16 mouse cellular contexts compared by ENCODE assay signal in genomic region chr1:30718578-30718977, GRCm38 (mm10).
A peak's percentile ranks its signal among the peaks of the same experiment; 100 is the strongest.
DNase-seq lines count a peak whose midpoint lies in the region; TF ChIP-seq lines count a peak whose summit lies in the region.
"Had no signal": no experiment of that assay in that cellular context is flagged by ENCODE, and none has a peak within 500 bp of the region (broad histone marks: within the 10 kb centered on the region; RNA-seq: fewer than 3 reads in every experiment).

No protein-coding gene starts in this region.

- WGBS in lung, adult 2 months, result 52% methylated on average over 5 of the region's 5 CpGs

- intact Hi-C loops in heart, postnatal 36 days (cut with DNase I), result no loop called here

- no peak for TF ChIP-seq POLR2A in lung, adult 2 months (IDR thresholded peaks at IDR 0.05; ENCODE audit: borderline replicate concordance, extremely low read depth, low read depth, low read length)

- no peak for TF ChIP-seq CTCF in lung, adult 2 months (IDR thresholded peaks at IDR 0.05; ENCODE audit: insufficient read depth, low read length)

- peaks cover 14% of the 10 kb centered on the region for H3K4me1 ChIP-seq in lung, adult 2 months (ENCODE audit: control insufficient read depth, insufficient read depth, low read length)
- H3K4me1 ChIP-seq: embryonic facial prominence, embryonic 13.5 days; heart, embryonic 15.5 days; hindbrain, embryonic 15.5 days; liver, embryonic 12.5 days had no signal

- H3K4me3 ChIP-seq in lung, adult 2 months (replicated peaks; ENCODE audit: extremely low read depth, low read depth, low read length), result no peak overlapping the region
- H3K4me3 ChIP-seq: embryonic facial prominence, embryonic 13.5 days; heart, embryonic 15.5 days; hindbrain, embryonic 15.5 days; liver, embryonic 12.5 days had no signal

- DNase-seq in 416B (ENCODE audit: low read depth), result peak; percentile 82
- DNase-seq in adrenal gland, postnatal 14 days, result peak; percentile 73
- peak; percentile 50 for DNase-seq in lung, adult 2 months
- peak; percentile 45 to 82 for DNase-seq in lung, postnatal 4 days
- DNase-seq in heart, postnatal 36 days, result no peak
- no peak for DNase-seq in frontal cortex, postnatal 10 days (ENCODE audit: low spot score in 2 of 2)
- no peak for DNase-seq in retina, postnatal 1 day
- DNase-seq: kidney, adult 8-10 months; kidney, postnatal 4 days; layer of hippocampus, postnatal 36 days; left cerebral cortex, postnatal 4 days; spleen, adult 18-20 months had no signal

Comparison
In these comparisons a context has a peak if more than half of its experiments do, and no peak if none do; other contexts are left out.
1. DNase-seq: peak in 416B (single experiment), adrenal gland, postnatal 14 days (single experiment), lung, adult 2 months (single experiment) and lung, postnatal 4 days (2 of 2); none in heart, postnatal 36 days (0 of 2), frontal cortex, postnatal 10 days (0 of 2) and retina, postnatal 1 day (single experiment).